Mouse (Mus musculus) ES-Bruce4 (cell line): ENCODE data around the gene Dlgap5.

Experiments
- CTCF ChIP-seq: IDR thresholded peaks from one replicate; pipeline ENCODE4 v1.8.1; 2011; ENCODE audit warnings: low read depth, low read length
- EP300 ChIP-seq: IDR thresholded peaks from 2 replicates; pipeline ENCODE4 v1.6.1; 2011; ENCODE audit warnings: low read depth, low read length; ENCODE audit not compliant: insufficient read depth
- POLR2A ChIP-seq: IDR thresholded peaks from one replicate; pipeline ENCODE4 v1.8.1; 2011; ENCODE audit warnings: low read length; ENCODE audit not compliant: insufficient read depth

GRCm38 (mm10) chr14:47346715-47347114 lies 71.5 kb downstream of the Dlgap5 start:
- no peak for TF ChIP-seq CTCF
- TF ChIP-seq EP300 = no peak
- TF ChIP-seq POLR2A = no peak
